ENCODE assay signal across 8 mouse cellular contexts in the genomic region with DNA sequence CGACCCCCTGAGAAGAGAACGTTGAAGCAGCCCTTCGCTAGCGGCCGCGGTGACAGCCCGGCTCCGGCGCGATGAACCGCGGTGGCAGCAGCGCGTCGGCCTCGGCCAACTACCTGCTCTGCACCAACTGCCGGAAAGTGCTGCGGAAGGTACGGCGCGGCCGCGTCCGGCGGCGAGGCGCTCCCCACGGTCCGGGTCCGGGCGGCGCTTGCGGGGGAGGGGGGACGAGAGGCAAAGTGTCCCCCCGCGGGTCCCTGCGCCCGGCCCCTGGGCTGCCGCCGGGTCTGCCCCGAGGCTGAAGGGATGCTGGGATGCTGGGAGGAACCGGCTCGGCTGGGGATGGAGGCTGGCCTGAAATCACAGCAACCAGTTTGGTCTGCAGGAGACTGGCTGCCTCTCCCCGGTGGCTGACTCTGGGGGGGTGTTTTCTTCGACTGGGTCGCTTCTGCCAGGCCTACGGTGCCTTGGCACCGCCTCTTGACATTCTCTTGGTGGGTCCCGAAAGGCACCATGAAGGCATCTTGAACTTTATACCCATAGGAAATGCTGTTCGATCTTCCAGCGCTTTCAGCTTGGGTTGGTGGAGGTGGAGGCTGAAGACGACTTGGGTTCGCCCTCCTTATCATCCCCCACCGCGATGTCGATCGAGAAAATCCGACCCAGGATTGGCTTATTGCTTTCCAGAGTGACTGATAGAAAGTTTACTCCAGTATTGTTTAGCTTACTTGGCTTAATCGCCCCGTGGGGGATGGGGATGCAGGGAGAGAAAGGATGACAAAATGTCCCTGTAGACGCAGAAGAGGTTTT. TPM values are rescaled to one million over a fixed set of nuclear protein-coding genes. Genes with fewer than 3 reads are reported as not detected.
A peak's percentile ranks its signal among the peaks of the same experiment; 100 is the strongest.
DNase-seq lines count a peak whose midpoint lies in the region; ATAC-seq and TF ChIP-seq lines count a peak whose summit lies in the region.

No protein-coding gene starts in this region.

- no peak for TF ChIP-seq CTCF in liver, adult 2 months (IDR thresholded peaks at IDR 0.05; ENCODE audit: low read depth, low read length)

- intact Hi-C loops in left cerebral cortex, postnatal 10 days (cut with DNase I), result loop anchor here (5.0 to 10.0 kb wide), 3 partner anchors 192 to 429 kb away; no protein-coding TSS in a partner anchor

- H3K27me3 ChIP-seq in liver, adult 2 months (ENCODE audit: control insufficient read depth, insufficient read depth, low read length), result no peaks in the 10 kb centered on the region
- no peaks in the 10 kb centered on the region for H3K27me3 ChIP-seq in hindbrain, embryonic 16.5 days (replicated peaks; ENCODE audit: control insufficient read depth, insufficient read depth, low read length)
- H3K27me3 ChIP-seq in midbrain, embryonic 11.5 days (ENCODE audit: control insufficient read depth, insufficient read depth, low read length), result no peaks in the 10 kb centered on the region
- no peaks in the 10 kb centered on the region for H3K27me3 ChIP-seq in stomach, embryonic 14.5 days (ENCODE audit: control insufficient read depth, insufficient read depth, low read length)

- no peaks in the 10 kb centered on the region; the same call in 1 of the 2 replicates for H3K4me1 ChIP-seq in liver, adult 2 months (ENCODE audit: control insufficient read depth, insufficient read depth, low read length)
- H3K4me1 ChIP-seq in hindbrain, embryonic 16.5 days (ENCODE audit: control insufficient read depth, insufficient read depth, low read depth, low read length), result peaks cover 11% of the 10 kb centered on the region
- H3K4me1 ChIP-seq in midbrain, embryonic 11.5 days (ENCODE audit: control insufficient read depth, insufficient read depth, low read length), result peaks cover 4% of the 10 kb centered on the region; the same call in 1 of the 2 replicates
- H3K4me1 ChIP-seq in stomach, embryonic 14.5 days (ENCODE audit: control insufficient read depth, insufficient read depth, low read length), result peaks cover 18% of the 10 kb centered on the region; the same call in 1 of the 2 replicates

- peak; percentile 17 for DNase-seq in liver, adult 2 months (ENCODE audit: extremely low read depth, low read depth, low spot score)
- no peak for DNase-seq in liver
- DNase-seq in forelimb bud, embryonic 11.5 days (ENCODE audit: low read depth, low spot score), result peak; percentile 36
- DNase-seq in left cerebral cortex, postnatal 10 days (ENCODE audit: extremely low spot score in 1 of 2, low spot score in 2 of 2), result peak; percentile 33 to 84
- peak; percentile 97 for DNase-seq in midbrain, embryonic 11.5 days (ENCODE audit: low spot score, missing footprints)

- H3K79me2 ChIP-seq in liver, adult 2 months (ENCODE audit: control insufficient read depth, insufficient read depth, low read length), result peaks cover 7% of the 10 kb centered on the region; the same call in 1 of the 2 replicates

- WGBS in liver, adult 2 months, result under 1% methylated on average over 60 of the region's 61 CpGs
- WGBS in hindbrain, embryonic 16.5 days, result under 1% methylated on average over 59 of the region's 61 CpGs
- under 1% methylated on average over 57 of the region's 61 CpGs for WGBS in midbrain, embryonic 11.5 days
- WGBS in stomach, embryonic 14.5 days, result under 1% methylated on average over 47 of the region's 61 CpGs

- H3K4me2 ChIP-seq in hindbrain, embryonic 16.5 days (ENCODE audit: low read length), result peak overlapping the region; percentile 68
- peak overlapping the region; percentile 70 for H3K4me2 ChIP-seq in midbrain, embryonic 11.5 days
- peak overlapping the region; percentile 56 for H3K4me2 ChIP-seq in stomach, embryonic 14.5 days (replicated peaks; ENCODE audit: low read depth, low read length)

- H3K27ac ChIP-seq in liver, adult 2 months (replicated peaks; ENCODE audit: insufficient read depth, low read depth, low read length), result peak overlapping the region; percentile 54
- peak overlapping the region; percentile 92 for H3K27ac ChIP-seq in hindbrain, embryonic 16.5 days (ENCODE audit: low read depth, low read length)
- peak overlapping the region; percentile 81 for H3K27ac ChIP-seq in midbrain, embryonic 11.5 days (ENCODE audit: low read depth, low read length)
- H3K27ac ChIP-seq in stomach, embryonic 14.5 days (ENCODE audit: low read length), result peak overlapping the region; percentile 91

- no peak for TF ChIP-seq POLR2A in liver, adult 2 months (IDR thresholded peaks at IDR 0.05; ENCODE audit: extremely low read depth, insufficient read depth, low read length)

- H3K36me3 ChIP-seq in liver, adult 2 months (ENCODE audit: control insufficient read depth, insufficient read depth, low read length), result no peaks in the 10 kb centered on the region
- no peaks in the 10 kb centered on the region for H3K36me3 ChIP-seq in hindbrain, embryonic 16.5 days (ENCODE audit: control insufficient read depth, insufficient read depth, low read length)
- H3K36me3 ChIP-seq in midbrain, embryonic 11.5 days (ENCODE audit: control insufficient read depth, insufficient read depth, low read length), result no peaks in the 10 kb centered on the region
- no peaks in the 10 kb centered on the region for H3K36me3 ChIP-seq in stomach, embryonic 14.5 days (ENCODE audit: control insufficient read depth, insufficient read depth, low read length)

- no peaks in the 10 kb centered on the region for H3K9me3 ChIP-seq in hindbrain, embryonic 16.5 days (ENCODE audit: control insufficient read depth, low read length)
- no peaks in the 10 kb centered on the region for H3K9me3 ChIP-seq in midbrain, embryonic 11.5 days (ENCODE audit: control insufficient read depth, low read length)
- H3K9me3 ChIP-seq in stomach, embryonic 14.5 days (ENCODE audit: control insufficient read depth, low read depth, low read length), result no peaks in the 10 kb centered on the region

- peak overlapping the region; percentile 89 for H3K9ac ChIP-seq in liver, adult 2 months (ENCODE audit: low read depth, low read length)
- peak overlapping the region; percentile 93 for H3K9ac ChIP-seq in hindbrain, embryonic 16.5 days (ENCODE audit: low read depth, low read length)
- peak overlapping the region; percentile 80 for H3K9ac ChIP-seq in midbrain, embryonic 11.5 days (ENCODE audit: low read length)
- peak overlapping the region; percentile 87 for H3K9ac ChIP-seq in stomach, embryonic 14.5 days (replicated peaks; ENCODE audit: low read depth, low read length)

- H3K4me3 ChIP-seq in liver, adult 2 months (ENCODE audit: insufficient read depth, low read depth, low read length), result peak overlapping the region; percentile 91
- H3K4me3 ChIP-seq in hindbrain, embryonic 16.5 days (ENCODE audit: low read length), result peak overlapping the region; percentile 99
- peak overlapping the region; percentile 89 for H3K4me3 ChIP-seq in midbrain, embryonic 11.5 days (ENCODE audit: low read depth, low read length)
- H3K4me3 ChIP-seq in stomach, embryonic 14.5 days (ENCODE audit: low read depth, low read length), result peak overlapping the region; percentile 84

- ATAC-seq in cerebellum, adult (ENCODE audit: insufficient number of reproducible peaks, low FRiP score, low TSS enrichment), result peak; percentile 29
- peak; percentile 62; the same call in 1 of the 2 replicates for ATAC-seq in hindbrain, embryonic 16.5 days
- ATAC-seq in midbrain, embryonic 11.5 days (ENCODE audit: low FRiP score), result peak; percentile 71
- ATAC-seq in stomach, embryonic 14.5 days (ENCODE audit: insufficient number of reproducible peaks, insufficient read depth, low FRiP score, low read depth), result peak; percentile 16

RNA-seq across cellular contexts. Expression of a gene that starts 1.8 kb away (rescaled TPM):
- total RNA-seq in liver, adult 2 months (2014; rRNA removed), result 14.8 and 14.9 TPM in 2 replicates
- polyA plus RNA-seq in liver, adult 2 months (2012; rRNA removed), result 4.2 and 5.6 TPM in 2 replicates
- polyA plus RNA-seq in hindbrain, embryonic 16.5 days (2015; fragmentation: Nextera tagmentation; extraction: Ambion mirVana), result 15.9 and 21.0 TPM in 2 replicates
- 10 to 100 TPM; 90.4 to 95.2 TPM for total RNA-seq in left cerebral cortex, postnatal 10 days (2021)
- polyA plus RNA-seq in midbrain, embryonic 11.5 days (2014; fragmentation: Nextera tagmentation; extraction: Ambion mirVana), result 15.9 and 18.7 TPM in 2 replicates
- polyA plus RNA-seq in stomach, embryonic 14.5 days (2014; fragmentation: Nextera tagmentation; extraction: Ambion mirVana), result 38.6 and 41.2 TPM in 2 replicates

Comparison
In these comparisons a context has a peak if more than half of its experiments do, and no peak if none do; other contexts are left out.
1. ATAC-seq: peak in every context shown above with its lines; median percentile 71 in midbrain, embryonic 11.5 days; 62 in hindbrain, embryonic 16.5 days; 29 in cerebellum, adult; 16 in stomach, embryonic 14.5 days.